ENCODE assay signal across 8 mouse cellular contexts in genomic region chr15:85671701-85672191, GRCm38 (mm10).
DNase-seq lines count a peak whose midpoint lies in the region; ATAC-seq and TF ChIP-seq lines count a peak whose summit lies in the region.

No protein-coding gene starts in this region.

- H3K4me2 ChIP-seq in embryonic facial prominence, embryonic 13.5 days = peak overlapping the region; percentile 84
- H3K4me2 ChIP-seq in hindbrain, embryonic 13.5 days = peak overlapping the region; percentile 69

- no peaks in the 10 kb centered on the region for H3K36me3 ChIP-seq in ES-E14 (ENCODE audit: control insufficient read depth, insufficient read depth, low read length, poor library complexity, severe bottlenecking)
- peaks cover 22% of the 10 kb centered on the region for H3K36me3 ChIP-seq in embryonic facial prominence, embryonic 13.5 days
- 0 out of 2 replicates have a peak, but pooled peaks cover 4% of the 10 kb centered on the region for H3K36me3 ChIP-seq in hindbrain, embryonic 13.5 days

- peaks cover 47% of the 10 kb centered on the region for H3K27me3 ChIP-seq in embryonic facial prominence, embryonic 13.5 days
- H3K27me3 ChIP-seq in hindbrain, embryonic 13.5 days = peaks cover 63% of the 10 kb centered on the region

- peak overlapping the region; percentile 77 to 93 for H3K4me3 ChIP-seq in ES-E14 (ENCODE audit: insufficient read depth in 1 of 2, low read depth in 1 of 2, low read length in 2 of 2, poor library complexity in 1 of 2, severe bottlenecking in 1 of 2)
- H3K4me3 ChIP-seq in embryonic facial prominence, embryonic 13.5 days = peak overlapping the region; percentile 89
- peak overlapping the region; percentile 88 for H3K4me3 ChIP-seq in hindbrain, embryonic 13.5 days

- no peaks in the 10 kb centered on the region; a peak in 1 of 4 replicates for H3K4me1 ChIP-seq in ES-E14 (ENCODE audit: control insufficient read depth in 2 of 2, insufficient read depth in 2 of 2, low read length in 2 of 2, poor library complexity in 1 of 2)
- H3K4me1 ChIP-seq in embryonic facial prominence, embryonic 13.5 days = peaks cover 56% of the 10 kb centered on the region
- H3K4me1 ChIP-seq in hindbrain, embryonic 13.5 days (replicated peaks) = peaks cover 56% of the 10 kb centered on the region

- ATAC-seq in embryonic facial prominence, embryonic 13.5 days (ENCODE audit: insufficient number of reproducible peaks, insufficient read depth, low FRiP score, low TSS enrichment, low read depth) = no peak
- ATAC-seq in hindbrain, embryonic 13.5 days (ENCODE audit: low FRiP score) = peak; percentile 1; the same call in 1 of the 2 replicates
- no peak for ATAC-seq in megakaryocyte-erythroid progenitor cell, adult 5-6 weeks (replicated peaks; ENCODE audit: low FRiP score, low TSS enrichment, poor library complexity, severe bottlenecking)

- 3% methylated on average over 50 of the region's 50 CpGs for WGBS in embryonic facial prominence, embryonic 13.5 days
- 2% methylated on average over 50 of the region's 50 CpGs for WGBS in hindbrain, embryonic 13.5 days

- no peak overlapping the region for H3K27ac ChIP-seq in ES-E14 (ENCODE audit: insufficient read depth, low read depth, low read length, poor library complexity, severe bottlenecking)
- peak overlapping the region; percentile 95 for H3K27ac ChIP-seq in embryonic facial prominence, embryonic 13.5 days
- H3K27ac ChIP-seq in hindbrain, embryonic 13.5 days = peak overlapping the region; percentile 99

- no peaks in the 10 kb centered on the region for H3K9me3 ChIP-seq in ES-E14 (ENCODE audit: control insufficient read depth, insufficient read depth, low read depth, low read length)
- H3K9me3 ChIP-seq in embryonic facial prominence, embryonic 13.5 days = no peaks in the 10 kb centered on the region
- no peaks in the 10 kb centered on the region for H3K9me3 ChIP-seq in hindbrain, embryonic 13.5 days

- in situ Hi-C loops in ES-E14 (cut with MboI; ENCODE audit: low sequenced_read_pairs in 2 of 2, unreplicated experiment in 2 of 2) = no loop called here

- peak overlapping the region; percentile 53 for H3K9ac ChIP-seq in ES-E14 (ENCODE audit: insufficient read depth, low read depth, low read length, poor library complexity, severe bottlenecking)
- H3K9ac ChIP-seq in embryonic facial prominence, embryonic 13.5 days = peak overlapping the region; percentile 98
- peak overlapping the region; percentile 99 for H3K9ac ChIP-seq in hindbrain, embryonic 13.5 days

- peak; percentile 79 for DNase-seq in gastrocnemius, postnatal 10 days
- no peak for DNase-seq in gastrocnemius, postnatal 4 days (ENCODE audit: low spot score in 2 of 2)
- no peak for DNase-seq in ES-E14 (ENCODE audit: low read depth, low spot score)
- peak; percentile 52 for DNase-seq in lung, postnatal 10 days
- no peak for DNase-seq in right cerebral cortex, postnatal 14 days

TF ChIP-seq in ES-E14, 5 proteins besides CTCF, POLR2A, EP300 and RAD21:
- no peak for TF ChIP-seq CHD2 (IDR thresholded peaks at IDR 0.05; ENCODE audit: low read depth, low read length)
- no peak for TF ChIP-seq ZC3H11A (IDR thresholded peaks at IDR 0.05; ENCODE audit: borderline replicate concordance, low read depth, low read length)
- TF ChIP-seq MAFK (IDR thresholded peaks at IDR 0.05; ENCODE audit: insufficient read depth, low read depth, low read length) = no peak
- TF ChIP-seq HCFC1 (IDR thresholded peaks at IDR 0.05; ENCODE audit: borderline replicate concordance, insufficient read depth, low read length) = no peak
- TF ChIP-seq ZNF384 (IDR thresholded peaks at IDR 0.05; ENCODE audit: low read depth, low read length) = no peak
TF ChIP-seq in ES-E14: peak in this region for 0.

Comparison
In these comparisons a context has a peak if more than half of its experiments do, and no peak if none do; other contexts are left out.
1. DNase-seq: peak in gastrocnemius, postnatal 10 days (single experiment) and lung, postnatal 10 days (single experiment); none in gastrocnemius, postnatal 4 days (0 of 2), ES-E14 (single experiment) and right cerebral cortex, postnatal 14 days (single experiment).
2. Peak in every context shown above with its lines, with median percentiles within 50 percentile points of each other: H3K4me3 ChIP-seq and H3K9ac ChIP-seq.